Mouse (Mus musculus) E14TG2a.4 (cell line): ENCODE data around the gene Map1lc3b.

Experiments used
- CTCF ChIP-seq: conservative IDR thresholded peaks from 2 replicates; pipeline ENCODE4 v1.5.1; 2014; ENCODE audit warnings: low read length
- NANOG ChIP-seq: IDR thresholded peaks from 2 replicates; pipeline ENCODE4 v1.6.1; 2014; ENCODE audit warnings: borderline replicate concordance, low read length, mixed read lengths

DNA sequence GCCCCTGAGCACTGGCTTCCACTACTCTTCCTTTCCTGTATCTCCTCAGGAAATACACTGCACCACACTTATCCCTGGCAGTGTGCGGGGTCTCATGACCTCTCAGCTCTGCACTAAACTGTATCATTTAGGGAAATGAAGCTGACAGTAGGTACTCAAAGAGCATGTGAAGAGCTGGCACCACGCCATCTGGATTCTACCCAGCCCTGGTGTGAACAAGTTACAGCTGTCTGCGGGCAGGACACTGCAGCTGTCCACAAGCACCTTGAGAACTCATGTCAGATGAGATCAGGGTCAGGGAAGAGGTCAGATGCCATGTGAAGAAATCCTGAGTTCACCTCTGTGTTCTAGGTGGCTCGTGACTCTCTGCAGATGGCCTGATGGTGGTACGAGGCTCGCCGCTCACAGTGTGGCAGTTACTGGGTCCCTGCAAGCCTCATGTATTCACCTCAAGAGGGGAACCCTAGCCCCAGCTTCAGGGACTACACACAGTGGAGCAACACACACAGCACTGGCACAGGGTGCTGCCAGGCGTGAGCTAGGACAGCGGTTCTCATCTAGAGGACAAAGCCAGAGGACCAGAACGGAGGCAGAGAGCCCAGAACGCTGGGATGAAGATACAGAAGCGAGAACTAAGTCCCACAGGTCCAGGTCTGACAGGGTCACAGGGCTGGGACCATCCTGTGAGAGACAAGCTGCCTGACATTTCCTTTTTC, 30.8 kb downstream of the Map1lc3b start:
- TF ChIP-seq CTCF (no peak), NANOG (no peak)
